Mouse (Mus musculus) A20 (cell line): ENCODE results near the gene Rin3.

Experiments used
- DNase-seq: peaks from one replicate; pipeline ENCODE4 v3.0.0-alpha.2; 2011; ENCODE audit warnings: low read depth, low spot score

The Rin3 gene

DNA sequence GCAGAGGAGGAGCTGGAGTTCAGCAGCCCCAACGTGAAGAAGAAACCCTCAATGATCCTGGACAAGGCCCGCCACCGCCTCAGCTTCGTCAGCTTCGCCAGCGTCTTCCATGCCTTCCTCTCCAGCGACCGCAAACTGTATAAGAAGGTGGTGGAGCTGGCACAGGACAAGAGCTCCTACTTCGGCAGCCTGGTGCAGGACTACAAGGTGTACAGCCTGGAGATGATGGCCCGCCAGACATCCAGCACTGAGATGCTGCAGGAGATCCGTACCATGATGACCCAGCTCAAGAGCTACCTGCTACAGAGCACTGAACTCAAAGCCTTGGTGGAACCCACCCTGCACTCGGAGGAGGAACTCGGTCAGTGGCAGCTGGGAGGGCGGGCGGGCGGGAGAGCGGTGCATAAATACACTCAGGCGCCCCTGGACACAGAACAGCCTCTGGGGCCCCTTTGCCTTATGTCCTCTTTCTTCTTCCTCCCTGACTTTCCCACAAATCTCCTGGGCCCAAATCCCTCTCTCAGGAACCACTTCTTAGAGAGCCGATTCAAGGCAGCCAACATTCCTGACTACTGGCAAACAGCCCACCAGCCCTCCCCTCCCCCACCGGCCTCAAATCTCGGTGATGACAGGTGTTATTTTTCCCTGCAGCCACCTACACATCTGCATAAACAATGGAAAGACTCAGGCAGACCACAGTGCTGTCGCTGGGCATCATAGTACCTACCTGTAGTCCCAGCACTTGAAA, 86.8 kb downstream of the Rin3 start:
- no peak for DNase-seq

DNA sequence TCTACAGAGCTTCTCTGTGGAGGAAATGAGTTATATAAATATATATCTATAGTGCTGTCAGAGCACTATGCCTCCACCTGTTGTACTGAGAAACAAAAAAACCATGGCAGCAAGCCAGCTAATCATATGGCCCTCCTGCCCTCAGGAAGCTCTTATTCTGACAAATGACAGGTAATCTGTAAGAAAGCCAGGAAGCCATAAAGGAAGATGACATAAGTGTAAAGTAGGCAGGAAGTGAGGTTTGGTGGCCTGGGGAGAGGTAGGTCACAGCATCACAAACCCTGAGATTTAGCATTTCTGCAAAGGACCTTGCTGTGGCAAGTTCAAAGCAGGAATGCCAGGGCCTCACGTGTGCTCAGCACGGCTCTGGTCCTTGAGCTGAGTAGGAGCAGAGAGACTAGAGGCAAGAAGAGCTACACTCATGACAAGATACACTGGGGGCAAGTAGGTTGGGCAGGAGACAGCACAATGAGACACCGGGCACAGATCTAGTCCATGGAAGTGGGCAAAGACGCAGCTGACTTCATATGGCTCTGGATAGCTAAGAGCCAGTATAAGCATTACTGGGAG, 88.2 kb downstream of the Rin3 start:
- no peak for DNase-seq

DNA sequence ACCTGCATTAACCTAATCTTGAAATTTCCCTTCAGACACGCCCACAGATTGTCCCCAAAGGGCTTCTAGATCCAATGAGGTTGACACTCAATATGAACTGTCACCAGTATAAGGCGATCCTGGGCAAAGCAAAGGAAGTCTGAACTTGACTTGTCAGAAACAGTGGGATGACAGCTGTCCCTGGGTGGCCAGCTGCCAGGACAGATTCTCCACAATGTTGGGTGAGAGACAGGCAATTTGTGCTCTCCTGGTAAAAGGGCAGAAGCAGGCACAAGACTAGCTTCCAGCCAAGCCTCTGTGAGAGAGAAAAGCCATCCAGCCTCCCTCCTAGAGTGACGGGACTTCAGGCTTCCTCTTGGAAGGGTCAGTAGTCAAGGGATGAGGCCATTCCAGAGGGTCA, 89.5 kb downstream of the Rin3 start:
- no peak for DNase-seq

DNA sequence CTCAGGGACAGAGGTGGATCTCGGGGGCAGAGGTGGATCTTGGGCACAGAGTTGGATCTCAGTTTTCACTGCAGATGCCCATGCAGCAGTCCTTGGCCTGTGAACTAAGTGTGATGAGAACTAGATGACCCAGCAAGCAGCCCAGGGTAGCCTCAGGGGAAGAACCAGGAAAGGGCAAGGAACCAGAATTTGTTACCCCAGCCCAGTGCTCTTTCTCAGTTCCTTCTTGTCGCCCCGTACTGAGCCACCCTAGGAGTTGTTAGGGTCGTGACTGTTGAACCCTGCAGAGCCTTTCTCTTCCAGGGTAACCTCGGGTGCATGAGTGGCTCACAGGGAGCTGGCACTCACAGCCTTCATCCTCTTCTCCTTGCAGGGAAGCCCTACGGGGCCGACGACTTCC, 99.3 kb downstream of the Rin3 start:
- no peak for DNase-seq

DNA sequence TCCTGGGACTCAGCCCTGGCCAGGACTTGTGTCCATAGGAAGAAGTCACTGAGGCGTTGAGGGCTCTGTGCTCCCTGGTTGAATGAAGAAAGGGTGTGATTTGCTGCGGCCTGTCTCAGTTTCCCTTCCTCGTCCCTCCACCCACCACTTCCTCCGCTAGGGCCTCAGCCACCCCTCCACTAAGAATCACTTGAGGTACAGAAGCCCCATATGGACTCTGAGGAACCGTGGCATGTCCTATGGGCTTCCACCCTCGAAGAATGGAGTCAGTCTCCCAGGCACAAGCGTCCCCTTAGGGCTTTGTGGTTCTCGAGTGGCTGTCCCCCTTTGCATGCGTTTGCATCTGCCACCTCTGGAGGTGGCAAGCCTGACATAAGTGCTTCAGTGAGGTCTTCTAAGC, 100.4 kb downstream of the Rin3 start:
- DNase-seq: peak; percentile 36

DNA sequence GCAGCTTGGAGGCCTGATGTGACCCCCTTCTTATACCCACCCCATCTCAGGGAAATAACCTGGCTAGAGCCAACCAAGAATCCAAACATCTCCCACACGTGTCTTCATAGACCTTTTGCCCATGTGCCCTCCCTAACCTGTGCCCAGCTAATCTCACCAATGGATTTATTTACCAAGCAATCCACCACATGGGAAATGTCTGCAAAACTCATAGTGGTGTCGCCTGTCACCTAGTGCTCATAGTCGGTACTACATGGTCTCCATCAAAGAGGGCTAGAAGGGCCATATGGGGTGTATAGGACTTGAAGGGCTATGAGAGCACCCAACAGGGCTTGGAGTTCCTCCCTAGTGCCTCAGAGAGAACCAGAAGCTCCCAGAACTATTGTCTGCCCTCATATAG, 102.0 kb downstream of the Rin3 start:
- DNase-seq: peak; percentile 64

DNA sequence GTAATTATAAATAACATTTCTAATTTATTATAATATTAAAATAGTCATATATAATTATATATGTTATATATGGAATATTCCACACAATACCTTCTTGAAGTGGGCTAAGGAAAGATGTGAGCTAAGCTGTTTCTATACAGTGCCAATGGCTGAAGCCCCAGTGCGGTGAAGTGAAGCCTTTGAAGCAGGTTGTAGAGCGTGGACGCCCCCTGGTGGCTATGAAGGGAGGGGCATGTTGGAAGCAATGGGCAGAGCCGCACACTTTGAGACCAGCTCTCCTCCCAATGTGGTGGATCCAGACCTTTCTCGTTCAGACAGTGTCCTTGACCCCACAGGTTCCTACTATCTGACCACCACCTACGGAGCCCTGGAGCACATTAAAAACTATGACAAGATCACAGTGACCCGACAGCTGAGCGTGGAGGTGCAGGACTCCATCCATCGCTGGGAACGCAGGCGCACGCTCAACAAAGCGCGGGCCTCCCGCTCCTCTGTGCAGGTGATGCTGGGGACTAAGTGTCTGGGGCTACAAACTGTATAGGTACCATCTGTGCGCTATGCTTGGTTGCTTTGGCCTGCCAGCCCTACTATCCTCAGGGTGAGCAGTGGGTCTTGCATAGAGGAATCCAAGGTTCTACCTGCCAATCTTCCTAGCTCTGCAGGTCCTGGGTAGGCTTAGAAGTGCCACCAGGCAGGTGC, 104.5 kb downstream of the Rin3 start:
- DNase-seq: peak; percentile 74

DNA sequence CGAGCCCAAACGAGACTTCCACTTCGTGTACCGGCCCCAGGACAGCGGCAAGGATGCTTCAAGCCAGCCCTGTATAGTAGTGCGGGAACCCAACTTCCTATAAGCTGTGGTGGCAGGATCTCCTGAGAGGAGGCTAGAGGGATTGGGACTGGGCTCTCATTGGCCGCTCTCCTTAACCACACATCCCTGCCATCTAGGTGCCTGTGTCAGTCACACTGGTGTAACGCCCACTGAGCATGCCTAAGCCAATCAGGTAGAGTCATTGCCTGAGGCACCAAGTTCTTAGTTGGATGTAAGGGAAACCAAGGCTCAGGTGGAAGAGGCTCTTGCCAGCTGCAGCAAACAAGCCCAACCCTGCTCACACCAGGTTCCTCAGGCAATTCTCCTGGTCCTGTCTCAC, 107.2 kb downstream of the Rin3 start:
- DNase-seq: no peak

DNA sequence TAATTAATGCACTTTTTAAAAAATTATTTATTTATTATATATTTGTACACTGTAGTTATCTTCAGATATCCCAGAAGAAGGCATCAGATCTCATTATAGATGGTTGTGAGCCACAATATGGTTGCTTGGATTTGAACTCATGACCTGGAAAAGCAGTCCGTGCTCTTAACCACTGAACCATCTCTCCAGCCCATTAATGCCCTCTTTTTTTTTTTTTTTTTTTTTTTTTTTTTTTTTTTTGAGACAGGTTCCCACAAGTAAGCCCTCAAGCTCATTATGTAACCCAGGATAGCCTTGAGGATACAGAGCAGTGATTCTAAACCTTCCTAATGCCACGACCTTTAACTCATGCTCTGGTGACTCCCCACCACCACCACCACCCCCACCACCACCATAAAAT, 108.3 kb downstream of the Rin3 start:
- no peak for DNase-seq

DNA sequence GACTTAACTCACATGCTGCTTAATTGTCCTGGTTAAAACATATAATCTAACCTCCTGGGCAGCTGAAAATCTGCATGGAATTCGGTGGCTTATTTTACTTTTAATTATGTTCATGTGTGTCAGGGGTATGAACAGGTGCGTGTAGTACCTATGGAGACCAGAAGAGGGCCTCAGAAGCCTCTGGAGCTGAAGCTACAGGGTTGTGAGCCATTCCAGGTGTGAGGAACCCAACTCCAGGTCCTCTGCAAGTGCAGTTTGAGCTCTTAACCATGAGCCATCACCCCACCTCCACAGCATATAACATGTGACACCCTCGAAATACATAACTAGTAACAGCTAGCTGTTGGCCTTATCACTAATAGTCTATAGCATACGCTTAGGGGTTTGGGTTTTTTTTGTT, 109.1 kb downstream of the Rin3 start:
- peak; percentile 61 for DNase-seq

DNA sequence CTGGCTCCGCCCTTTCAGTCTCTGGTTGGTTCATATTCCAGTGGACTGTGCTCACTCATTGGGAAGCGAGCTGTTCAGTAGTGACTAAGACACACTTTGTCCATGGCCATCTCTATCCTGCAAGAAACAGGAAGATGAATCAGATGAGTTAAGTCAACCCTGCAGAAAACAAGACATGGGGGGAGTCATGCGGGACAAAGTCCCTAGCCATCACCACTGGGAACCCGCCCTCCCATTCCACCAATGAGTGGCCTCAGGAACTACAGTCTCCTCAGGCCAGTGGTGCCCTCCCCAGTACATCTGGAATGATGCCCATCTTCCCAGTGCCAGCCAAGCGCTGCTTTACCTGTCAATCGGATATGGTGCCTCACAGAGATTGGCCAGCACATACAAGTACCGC, 111.6 kb downstream of the Rin3 start:
- no peak for DNase-seq

DNA sequence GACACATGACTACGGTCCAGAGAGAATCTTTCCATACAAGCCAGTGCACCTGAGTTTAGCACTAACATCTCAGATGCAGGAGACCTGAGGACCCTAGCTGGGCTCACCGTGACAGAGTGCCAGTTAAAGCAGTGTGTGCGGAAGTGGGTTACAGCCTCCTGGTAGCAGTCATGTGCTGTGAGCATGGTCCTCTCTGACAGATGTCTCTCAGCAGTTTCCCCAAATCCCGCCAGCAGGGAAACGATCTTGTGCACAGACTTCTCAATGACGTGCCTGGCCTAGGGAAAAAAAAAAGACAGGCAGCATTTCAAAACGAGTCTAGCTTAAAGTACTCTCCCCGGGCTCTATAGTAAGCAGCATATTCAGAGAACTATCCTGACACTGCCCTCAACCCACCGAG, 112.7 kb downstream of the Rin3 start:
- DNase-seq: no peak

DNA sequence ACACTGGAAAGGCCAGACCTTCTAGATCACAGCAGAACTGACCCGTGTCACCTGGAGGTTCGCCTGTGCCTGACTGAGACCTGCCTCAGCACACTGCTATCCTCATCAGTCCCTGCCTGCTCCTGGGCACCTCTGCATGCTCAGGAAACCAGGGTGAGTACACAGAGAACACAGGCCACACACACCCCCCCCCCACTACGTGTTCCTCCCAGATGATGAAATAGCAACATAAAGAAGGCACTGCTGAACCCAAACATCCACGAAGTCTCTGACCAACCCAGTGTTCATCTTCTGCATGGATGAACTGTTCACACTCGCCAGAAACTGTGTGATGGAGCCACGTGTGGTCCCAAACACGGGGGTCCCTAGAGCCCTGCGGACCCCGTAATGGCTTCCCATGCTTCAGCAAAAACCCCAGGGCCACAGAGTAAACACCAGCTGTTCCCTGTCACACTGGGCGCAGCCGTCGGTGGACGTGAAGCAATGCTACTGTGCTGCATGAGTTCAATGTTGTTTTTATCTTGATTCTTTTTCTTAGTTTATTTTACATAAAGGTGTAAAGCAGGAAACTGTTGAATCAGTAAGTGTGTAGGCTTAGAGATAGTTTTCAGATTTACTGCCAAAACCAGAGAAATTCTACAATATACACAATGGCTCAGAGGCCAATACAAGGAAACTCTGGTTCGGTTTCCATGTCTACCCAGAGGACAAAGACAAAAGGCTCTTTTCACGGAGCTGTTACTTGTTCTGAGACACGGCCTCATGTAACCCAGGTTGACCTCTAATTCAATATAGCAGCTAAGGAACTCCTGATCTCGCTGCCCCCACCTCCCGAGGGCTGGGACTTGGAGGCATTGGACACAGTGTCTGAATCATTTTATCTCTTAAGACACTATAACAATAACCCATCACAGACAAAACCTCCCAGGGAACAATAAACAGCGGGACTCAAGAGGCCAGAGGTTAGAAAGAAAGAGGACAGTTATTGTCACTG, 113.4 kb downstream of the Rin3 start:
- DNase-seq: no peak

DNA sequence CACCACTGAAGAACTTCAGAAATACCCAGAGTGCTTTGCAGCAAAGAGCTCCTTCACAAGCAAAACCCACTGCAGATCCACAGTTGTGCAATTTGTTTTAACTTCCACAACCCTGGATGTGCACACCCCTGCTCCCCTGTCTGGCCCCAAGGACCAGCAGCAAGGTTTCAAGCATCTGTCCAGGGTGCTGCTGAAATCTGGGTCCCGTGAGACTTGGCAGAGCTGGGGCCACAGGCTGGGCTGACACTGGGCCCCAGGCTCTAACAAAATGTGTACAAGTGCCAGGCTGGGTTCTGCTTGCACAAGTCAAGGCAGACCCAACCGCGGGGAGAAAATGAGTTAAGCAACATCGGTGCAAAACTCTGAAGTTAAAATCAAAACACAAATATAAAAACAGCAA, 115.7 kb downstream of the Rin3 start:
- no peak for DNase-seq

DNA sequence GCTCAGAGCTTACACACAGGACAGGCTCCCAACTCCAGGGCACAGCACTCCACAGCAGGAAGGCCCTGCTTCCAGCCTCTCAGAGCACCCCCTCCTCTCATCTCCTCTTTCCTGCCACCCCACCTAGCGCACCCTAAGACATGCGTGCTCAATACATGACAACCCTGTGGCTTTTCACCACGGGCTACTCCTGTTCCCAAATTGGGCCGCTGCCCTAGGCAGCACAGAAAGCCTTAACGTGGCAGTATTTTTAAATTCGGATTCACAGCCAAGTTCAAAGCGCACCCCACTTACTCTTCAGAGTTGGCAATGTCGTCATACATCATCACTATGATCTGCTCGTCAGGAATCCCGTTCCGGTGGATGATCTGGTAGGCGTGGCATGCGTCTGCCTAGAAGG, 130.3 kb downstream of the Rin3 start:
- DNase-seq: no peak

DNA sequence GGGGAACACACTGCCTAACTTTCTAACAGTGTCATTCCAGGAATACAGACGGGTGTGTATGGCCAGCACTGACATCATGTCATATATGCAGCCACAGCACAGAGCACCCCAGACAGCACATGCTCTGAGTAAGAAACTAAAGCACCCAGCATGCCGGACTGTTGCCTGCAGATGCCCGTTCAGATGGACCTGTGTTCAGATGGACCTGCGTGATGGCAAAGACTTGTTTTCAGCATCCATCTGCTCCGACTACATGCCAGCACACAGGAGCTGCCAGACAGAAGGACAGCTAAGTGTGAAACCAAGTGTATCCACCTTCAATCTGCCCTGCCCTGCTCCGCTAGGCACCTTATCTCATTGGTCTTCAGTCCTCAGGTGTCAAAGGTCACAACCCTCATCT, 131.8 kb downstream of the Rin3 start:
- no peak for DNase-seq

DNA sequence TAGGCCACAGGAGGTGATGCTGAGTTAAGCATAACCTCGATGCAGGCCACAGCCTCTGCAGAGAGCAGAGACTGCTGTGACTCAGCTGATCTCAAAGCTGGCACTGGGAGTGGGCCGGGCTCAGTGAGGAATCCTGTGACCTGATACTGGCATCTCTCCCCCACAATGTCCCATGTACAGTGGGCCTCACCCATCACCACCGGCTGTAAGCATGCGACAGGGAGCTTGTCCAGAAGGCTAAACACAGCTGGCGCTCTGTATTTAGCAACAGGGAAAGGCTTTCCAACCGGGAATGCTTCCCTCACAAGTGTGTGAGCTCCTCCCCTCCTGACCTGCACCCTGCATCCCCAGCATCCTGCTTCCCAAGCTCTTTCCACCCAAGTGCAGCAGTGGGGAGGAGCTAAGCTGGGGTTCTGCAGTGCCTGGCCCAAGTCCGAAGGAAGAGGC, 133.6 kb downstream of the Rin3 start:
- no peak for DNase-seq

DNA sequence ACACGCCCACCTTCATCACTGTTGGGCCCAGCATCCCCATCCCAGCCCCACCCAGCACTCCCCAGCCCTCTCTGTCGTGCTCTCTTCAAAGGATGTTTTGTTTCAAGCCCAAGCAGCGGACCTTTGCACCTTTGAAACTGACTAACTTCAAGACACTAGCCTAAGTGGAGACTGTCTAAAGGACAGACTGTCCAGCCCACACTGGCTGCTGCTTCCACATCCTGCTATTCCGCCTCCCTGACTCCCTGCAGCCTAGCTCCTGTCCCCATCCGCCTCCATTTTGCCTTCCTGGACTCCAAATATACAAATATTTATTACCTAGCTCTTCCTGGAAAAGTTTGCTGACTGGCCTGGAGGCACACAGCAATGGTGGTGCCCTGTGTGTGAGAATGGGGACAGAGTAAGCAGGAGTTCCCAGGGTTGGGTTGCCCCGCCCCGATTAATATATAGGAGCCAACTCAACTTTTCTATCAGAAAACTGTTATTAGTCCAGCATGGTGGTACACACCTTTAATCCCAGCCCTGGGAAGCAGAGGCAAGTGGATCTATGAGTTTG, 134.2 kb downstream of the Rin3 start:
- no peak for DNase-seq

DNA sequence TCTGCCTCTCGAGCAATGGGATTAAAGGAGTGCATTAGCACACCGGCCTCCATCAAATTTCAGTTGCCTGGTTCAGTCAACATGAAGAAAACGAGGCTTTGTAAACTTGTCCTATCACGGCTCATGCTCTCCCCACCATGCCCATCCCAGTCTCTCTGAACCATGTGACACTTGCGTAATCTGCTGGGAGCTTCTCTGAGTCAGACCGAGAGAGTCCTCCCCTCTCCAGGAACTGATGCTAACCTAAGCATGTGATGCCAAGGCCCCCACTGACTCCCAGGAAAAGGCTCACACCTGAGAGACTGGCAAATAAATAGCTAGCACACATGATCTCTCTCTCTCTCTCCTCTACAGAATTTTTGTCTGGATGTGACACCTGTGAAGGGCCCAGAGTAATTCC, 134.9 kb downstream of the Rin3 start:
- DNase-seq: no peak

DNA sequence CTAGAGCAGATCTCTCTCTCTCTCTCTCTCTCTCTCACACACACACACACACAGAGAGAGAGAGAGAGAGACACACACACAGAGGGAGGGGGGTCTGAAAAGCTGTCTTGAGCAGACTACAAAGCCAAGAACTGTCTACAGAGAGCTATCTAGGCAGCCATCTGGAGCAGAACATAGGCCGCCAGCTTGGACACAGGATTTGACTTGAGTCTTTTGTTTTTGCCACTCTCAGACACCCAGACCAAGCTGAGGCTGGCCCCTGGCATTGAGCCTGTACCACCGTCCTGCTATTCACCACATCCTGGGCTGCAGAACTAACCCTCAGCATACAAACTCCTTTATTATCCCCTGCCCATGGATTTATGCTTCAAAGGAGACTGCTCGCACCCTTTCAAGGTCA, 136.7 kb downstream of the Rin3 start:
- no peak for DNase-seq

DNA sequence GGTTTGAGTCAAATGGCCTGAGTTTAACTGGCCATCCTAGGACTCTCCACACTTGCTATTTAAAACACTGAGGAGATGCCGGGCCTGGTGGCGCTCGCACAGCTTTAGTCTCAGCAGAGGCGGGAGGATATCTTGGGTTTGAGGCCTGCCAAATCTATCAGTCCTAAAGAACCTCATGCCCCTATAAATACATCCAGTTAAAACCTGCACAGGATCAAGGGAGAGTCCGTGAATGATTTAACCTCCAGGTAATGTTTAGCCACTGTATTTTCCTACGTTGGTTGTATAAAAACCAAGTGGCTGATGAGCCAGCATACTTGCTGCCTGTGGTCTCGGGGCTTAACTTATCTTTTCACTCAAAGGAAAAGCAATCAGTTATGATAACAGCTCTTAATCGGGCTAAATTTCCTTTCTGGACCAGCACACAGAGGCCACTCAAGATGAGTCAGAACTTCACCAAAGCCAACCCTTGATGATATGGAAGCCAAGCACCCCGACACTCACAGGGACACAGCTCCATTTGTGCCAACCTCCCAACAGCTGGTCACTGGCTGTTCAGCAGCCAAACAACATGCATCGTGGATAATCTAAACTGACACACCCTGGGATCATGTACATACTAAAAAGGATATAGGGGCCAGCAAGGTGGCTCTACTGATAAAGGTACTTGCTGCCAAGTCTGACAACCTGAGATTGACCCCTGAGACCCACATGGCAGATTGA, 137.5 kb downstream of the Rin3 start:
- DNase-seq: no peak
